Mouse (Mus musculus) bone marrow, adult 2 months (tissue): ENCODE measurements around the gene Mmel1. TPM values are rescaled to one million over a fixed set of nuclear protein-coding genes. Genes with fewer than 3 reads are reported as not detected.

Experiments
- H3K27ac ChIP-seq: fragments of 200-500 bp; 2 replicates; pipeline ENCODE4 v1.5.1; 2012; ENCODE audit warnings: low read depth, mild to moderate bottlenecking, control low read depth, inconsistent platforms, low read length; ENCODE audit not compliant: control insufficient read depth, poor library complexity, insufficient read depth
- H3K4me1 ChIP-seq: fragments of 200-500 bp; 2 replicates; pipeline ENCODE4 v1.6.1; 2011; ENCODE audit warnings: low read length; ENCODE audit not compliant: control insufficient read depth, insufficient read depth
- H3K4me3 ChIP-seq: fragments of 200-500 bp; replicated peaks from 2 replicates; pipeline ENCODE3; 2011; ENCODE audit warnings: mild to moderate bottlenecking, low read depth, low read length, control low read depth; ENCODE audit not compliant: control insufficient read depth
- CTCF ChIP-seq: fragments of 200-500 bp; IDR thresholded peaks from 2 replicates; pipeline ENCODE4 v1.5.1; 2011; ENCODE audit warnings: low read length, control low read depth; ENCODE audit not compliant: control insufficient read depth, insufficient read depth
- POLR2A ChIP-seq: fragments of 200-500 bp; IDR thresholded peaks from 2 replicates; pipeline ENCODE4 v1.6.1; 2011; ENCODE audit warnings: low read depth, mild to moderate bottlenecking, control low read depth, low read length, borderline replicate concordance; ENCODE audit not compliant: control insufficient read depth
- WGBS: fragments of 180-500 bp; shearing (Covaris S2); methylation state at CpG from one replicate; pipeline ENCODE4 v1.1.7; 2018; 5-methylcytosine and 5-hydroxymethylcytosine counted together
- polyA plus RNA-seq: library from polyadenylated mRNA; stranded (reverse); fragments of >200 nt; gene quantifications from 2 replicates; pipeline ENCODE4 v1.2.4, GENCODE M21; 2011; ENCODE audit warnings: low replicate concordance; ENCODE audit not compliant: missing spikeins, insufficient read depth, insufficient read length

Gene Mmel1
- 1.1 and 1.4 TPM in 2 replicates for polyA plus RNA-seq

- TF ChIP-seq POLR2A (no peak), CTCF (no peak)
- Histone ChIP-seq H3K4me3 (no peak within 1 kb of the TSS), H3K27ac (no peak within 1 kb of the TSS), H3K4me1 (no peaks in the 10 kb centered on the region)
- WGBS, result 76% methylated on average over 7 of the region's 7 CpGs
These were observed at the start of gene Mmel1 for GRCm38 (mm10) chr4:154869440-154869839. Gene Mmel1 (plus strand): TSS chr4:154869585.

GRCm38 (mm10) chr4:154825662-154826061 lies 43.7 kb upstream of the Mmel1 start:
- H3K4me3 ChIP-seq, result no peak overlapping the region
- H3K27ac ChIP-seq, result no peak overlapping the region
- TF ChIP-seq CTCF, result peak; percentile 81
- TF ChIP-seq POLR2A, result no peak
- WGBS, result 33% methylated on average over 6 of the region's 6 CpGs
- H3K4me1 ChIP-seq, result no peaks in the 10 kb centered on the region

GRCm38 (mm10) chr4:154826224-154826623 lies 43.2 kb upstream of the Mmel1 start:
- H3K4me3 ChIP-seq, result no peak overlapping the region
- H3K27ac ChIP-seq, result no peak overlapping the region
- 48% methylated on average over 7 of the region's 7 CpGs for WGBS
- no peak for TF ChIP-seq POLR2A
- no peak for TF ChIP-seq CTCF
- no peaks in the 10 kb centered on the region for H3K4me1 ChIP-seq

GRCm38 (mm10) chr4:154827181-154827580 lies 42.2 kb upstream of the Mmel1 start:
- no peak overlapping the region for H3K4me3 ChIP-seq
- no peak for TF ChIP-seq POLR2A
- no peak for TF ChIP-seq CTCF
- no peak overlapping the region for H3K27ac ChIP-seq
- H3K4me1 ChIP-seq, result no peaks in the 10 kb centered on the region
- WGBS, result 73% methylated on average over 7 of the region's 7 CpGs

- TF ChIP-seq POLR2A (no peak), CTCF (no peak)
- Histone ChIP-seq H3K27ac (no peak overlapping the region), H3K4me1 (no peaks in the 10 kb centered on the region), H3K4me3 (no peak overlapping the region)
- WGBS, result 63% methylated on average over 10 of the region's 10 CpGs
These were observed 41.3 kb upstream of the Mmel1 start for GRCm38 (mm10) chr4:154827861-154828610.

- TF ChIP-seq POLR2A, result no peak
- no peak for TF ChIP-seq CTCF
- H3K4me1 ChIP-seq, result no peaks in the 10 kb centered on the region
- no peak overlapping the region for H3K4me3 ChIP-seq
- 49% methylated on average over 9 of the region's 9 CpGs for WGBS
- H3K27ac ChIP-seq, result no peak overlapping the region
These were observed 37.3 kb upstream of the Mmel1 start for GRCm38 (mm10) chr4:154831915-154832573.

- no peaks in the 10 kb centered on the region for H3K4me1 ChIP-seq
- WGBS, result 72% methylated on average over 7 of the region's 7 CpGs
- H3K4me3 ChIP-seq, result no peak overlapping the region
- H3K27ac ChIP-seq, result no peak overlapping the region
- TF ChIP-seq POLR2A (no peak), CTCF (no peak)
These were observed 33.0 kb upstream of the Mmel1 start for GRCm38 (mm10) chr4:154836183-154836915.

GRCm38 (mm10) chr4:154837170-154837569 lies 32.2 kb upstream of the Mmel1 start, which contains the start of gene Ttc34:
Gene Ttc34 (plus strand): TSS chr4:154837459.
- whole genome bisulfite sequencing, result 24% methylated on average over 2 of the region's 2 CpGs
- no peak within 1 kb of the TSS for H3K27ac ChIP-seq
- no peak for TF ChIP-seq POLR2A
- peak; percentile 91 for TF ChIP-seq CTCF
- no peaks in the 10 kb centered on the region for H3K4me1 ChIP-seq
- no peak within 1 kb of the TSS for H3K4me3 ChIP-seq
